Mouse (Mus musculus) midbrain, postnatal 0 days (tissue): Measurements from ENCODE around the gene Kcnk7. TPM values are rescaled to one million over a fixed set of nuclear protein-coding genes. Genes with fewer than 3 reads are reported as not detected.

Source experiments
- ATAC-seq: fragments of 200-750 bp; cut with Nextera tagmentation; 2 replicates; pipeline ENCODE4 v1.8.0; 2017; ENCODE audit warnings: moderate number of reproducible peaks, mild to moderate bottlenecking, moderate TSS enrichment, moderate library complexity; ENCODE audit not compliant: low FRiP score
- DNase-seq: peaks from one replicate; pipeline ENCODE4 v3.0.0-alpha.2; 2015; ENCODE audit warnings: low spot score
- H3K27ac ChIP-seq: fragments of 300-500 bp; sonication (generic); 2 replicates; pipeline ENCODE4 v1.5.1; 2014; ENCODE audit warnings: low read depth, mild to moderate bottlenecking, low read length, mixed read lengths
- H3K27me3 ChIP-seq: fragments of 300-500 bp; sonication (generic); 2 replicates; pipeline ENCODE4 v1.6.1; 2014; ENCODE audit warnings: low read length, control low read depth, mixed read lengths; ENCODE audit not compliant: insufficient read depth
- H3K36me3 ChIP-seq: fragments of 300-500 bp; sonication (generic); 2 replicates; pipeline ENCODE4 v1.6.1; 2014; ENCODE audit warnings: low read length, control low read depth, mixed read lengths; ENCODE audit not compliant: insufficient read depth
- H3K4me1 ChIP-seq: fragments of 300-500 bp; sonication (generic); 2 replicates; pipeline ENCODE4 v1.6.1; 2014; ENCODE audit warnings: mild to moderate bottlenecking, control low read depth, antibody characterized with exemption, low read length, mixed read lengths; ENCODE audit not compliant: insufficient read depth
- H3K4me2 ChIP-seq: fragments of 300-500 bp; sonication (generic); 2 replicates; pipeline ENCODE4 v1.6.1; 2014; ENCODE audit warnings: low read depth, mild to moderate bottlenecking, low read length, mixed read lengths; ENCODE audit not compliant: poor library complexity, severe bottlenecking
- H3K4me3 ChIP-seq: fragments of 300-500 bp; sonication (generic); 2 replicates; pipeline ENCODE4 v1.5.1; 2014; ENCODE audit warnings: low read depth, mild to moderate bottlenecking, low read length, moderate library complexity
- H3K9ac ChIP-seq: fragments of 300-500 bp; sonication (generic); replicated peaks from 2 replicates; pipeline ENCODE4 v1.6.1; 2014; ENCODE audit warnings: mild to moderate bottlenecking, low read length, moderate library complexity, mixed read lengths; ENCODE audit not compliant: poor library complexity, severe bottlenecking
- H3K9me3 ChIP-seq: fragments of 300-500 bp; sonication (generic); 2 replicates; pipeline ENCODE4 v1.6.1; 2016; ENCODE audit warnings: low read length, control low read depth
- CTCF ChIP-seq: IDR thresholded peaks from 2 replicates; pipeline ENCODE4 v1.5.1; 2016; ENCODE audit warnings: antibody characterized with exemption, mild to moderate bottlenecking
- WGBS: fragments of 180-500 bp; shearing (Covaris S2); extraction: QIAGEN DNeasy Blood & Tissue Kit; methylation state at CpG from one replicate; pipeline ENCODE4 v1.1.7; 2014; 5-methylcytosine and 5-hydroxymethylcytosine counted together
- polyA plus RNA-seq: library from polyadenylated mRNA; unstranded; fragments of >200 nt; fragmentation: Nextera tagmentation; extraction: Ambion mirVana; gene quantifications from 2 replicates; pipeline ENCODE4 v1.2.1, GENCODE M21; 2015
- total RNA-seq: library from RNA; depleted of rRNA; stranded (reverse); fragments of >200 nt; gene quantifications from 2 replicates; pipeline ENCODE4 v1.2.3, GENCODE M21; 2014

Gene Kcnk7
- total and polyA plus RNA-seq, 2 experiments from 2014 or later: 0.47 TPM; not detected in 1

GRCm38 (mm10) chr19:5745756-5746710 is 41.9 kb downstream of the Kcnk7 start:
- peak; percentile 69 for DNase-seq
- no peak for TF ChIP-seq CTCF
- ATAC-seq: 0 out of 2 replicates have a peak, but pooled peaks have one; percentile 33

GRCm38 (mm10) chr19:5746907-5747363 is 42.8 kb downstream of the Kcnk7 start:
- H3K4me2 ChIP-seq: peak overlapping the region; percentile 59
- no peaks in the 10 kb centered on the region for H3K9me3 ChIP-seq
- no peaks in the 10 kb centered on the region for H3K36me3 ChIP-seq
- peaks cover 27% of the 10 kb centered on the region for H3K27me3 ChIP-seq
- no peak overlapping the region for H3K27ac ChIP-seq
- 21% methylated on average over 12 of the region's 12 CpGs for WGBS
- no peak for ATAC-seq
- H3K9ac ChIP-seq: no peak overlapping the region
- H3K4me1 ChIP-seq: 0 out of 2 replicates have a peak, but pooled peaks cover 8% of the 10 kb centered on the region
- DNase-seq: no peak
- TF ChIP-seq CTCF: no peak
- H3K4me3 ChIP-seq: peak overlapping the region; percentile 12; the same call in 1 of the 2 replicates

More at GRCm38 (mm10) chr19:5745756-5746710, 41.9 kb downstream of the Kcnk7 start:
- H3K9me3 ChIP-seq: no peaks in the 10 kb centered on the region
- H3K4me1 ChIP-seq: 0 out of 2 replicates have a peak, but pooled peaks cover 8% of the 10 kb centered on the region
- peaks cover 23% of the 10 kb centered on the region for H3K27me3 ChIP-seq
- 10% methylated on average over 32 of the region's 36 CpGs for WGBS
- no peaks in the 10 kb centered on the region for H3K36me3 ChIP-seq
- H3K4me2 ChIP-seq: peak overlapping the region; percentile 59
- peak overlapping the region; percentile 59 for H3K9ac ChIP-seq
- H3K4me3 ChIP-seq: peak overlapping the region; percentile 28
- H3K27ac ChIP-seq: peak overlapping the region; percentile 19; the same call in 1 of the 2 replicates

GRCm38 (mm10) chr19:5749476-5749875 is 45.3 kb downstream of the Kcnk7 start:
- Histone ChIP-seq H3K27me3 (peaks cover 30% of the 10 kb centered on the region), H3K4me1 (0 out of 2 replicates have a peak, but pooled peaks cover 8% of the 10 kb centered on the region), H3K4me2 (no peak overlapping the region), H3K4me3 (no peak overlapping the region), H3K27ac (no peak overlapping the region), H3K9me3 (no peaks in the 10 kb centered on the region), H3K36me3 (no peaks in the 10 kb centered on the region), H3K9ac (no peak overlapping the region)
- no peak for ATAC-seq
- no peak for TF ChIP-seq CTCF
- DNase-seq: no peak
- 86% methylated on average over 6 of the region's 6 CpGs for WGBS

- Histone ChIP-seq H3K9ac (no peak overlapping the region), H3K27me3 (peaks cover 25% of the 10 kb centered on the region)
Observed at GRCm38 (mm10) chr19:5750951-5751350, 46.8 kb downstream of the Kcnk7 start.

GRCm38 (mm10) chr19:5751742-5752141 is 47.6 kb downstream of the Kcnk7 start:
- DNase-seq: no peak
- peaks cover 30% of the 10 kb centered on the region for H3K27me3 ChIP-seq

More at GRCm38 (mm10) chr19:5750951-5751350, 46.8 kb downstream of the Kcnk7 start:
- H3K9me3 ChIP-seq: no peaks in the 10 kb centered on the region
- H3K36me3 ChIP-seq: no peaks in the 10 kb centered on the region
- H3K4me1 ChIP-seq: 0 out of 2 replicates have a peak, but pooled peaks cover 8% of the 10 kb centered on the region
- H3K4me2 ChIP-seq: no peak overlapping the region
- TF ChIP-seq CTCF: no peak
- no peak overlapping the region for H3K4me3 ChIP-seq
- WGBS: 12% methylated on average over 22 of the region's 22 CpGs
- DNase-seq: no peak
- no peak overlapping the region for H3K27ac ChIP-seq
- no peak for ATAC-seq

More at GRCm38 (mm10) chr19:5751742-5752141, 47.6 kb downstream of the Kcnk7 start:
- ATAC-seq: no peak
- no peak overlapping the region for H3K4me2 ChIP-seq
- no peaks in the 10 kb centered on the region for H3K9me3 ChIP-seq
- H3K4me1 ChIP-seq: 0 out of 2 replicates have a peak, but pooled peaks cover 1% of the 10 kb centered on the region
- WGBS: 9% methylated on average over 20 of the region's 20 CpGs
- no peak for TF ChIP-seq CTCF
- no peak overlapping the region for H3K9ac ChIP-seq
- H3K27ac ChIP-seq: no peak overlapping the region
- H3K36me3 ChIP-seq: no peaks in the 10 kb centered on the region
- no peak overlapping the region for H3K4me3 ChIP-seq
